Mouse (Mus musculus): ENCODE results near the gene Atp6v1g2. TPM values are rescaled to one million over a fixed set of nuclear protein-coding genes. Genes with fewer than 3 reads are reported as not detected.

Gene Atp6v1g2
- polyA plus RNA-seq (2015; fragmentation: Illumina TruSeq; extraction: RNeasy Lipid Tissue Mini Kit (QIAGEN cat#74804); ENCODE audit: low read depth, low replicate concordance) = 711 TPM

GRCm38 (mm10) chr17:35233114-35233980, at the start of gene Atp6v1g2:
TSS of gene Atp6v1g2 (plus strand) at chr17:35233660.

GRCm38 (mm10) chr17:35187959-35188610, 45.4 kb upstream of the Atp6v1g2 start, which contains the start of gene Lst1:
TSS of gene Lst1 (minus strand) at chr17:35188439.

DNA sequence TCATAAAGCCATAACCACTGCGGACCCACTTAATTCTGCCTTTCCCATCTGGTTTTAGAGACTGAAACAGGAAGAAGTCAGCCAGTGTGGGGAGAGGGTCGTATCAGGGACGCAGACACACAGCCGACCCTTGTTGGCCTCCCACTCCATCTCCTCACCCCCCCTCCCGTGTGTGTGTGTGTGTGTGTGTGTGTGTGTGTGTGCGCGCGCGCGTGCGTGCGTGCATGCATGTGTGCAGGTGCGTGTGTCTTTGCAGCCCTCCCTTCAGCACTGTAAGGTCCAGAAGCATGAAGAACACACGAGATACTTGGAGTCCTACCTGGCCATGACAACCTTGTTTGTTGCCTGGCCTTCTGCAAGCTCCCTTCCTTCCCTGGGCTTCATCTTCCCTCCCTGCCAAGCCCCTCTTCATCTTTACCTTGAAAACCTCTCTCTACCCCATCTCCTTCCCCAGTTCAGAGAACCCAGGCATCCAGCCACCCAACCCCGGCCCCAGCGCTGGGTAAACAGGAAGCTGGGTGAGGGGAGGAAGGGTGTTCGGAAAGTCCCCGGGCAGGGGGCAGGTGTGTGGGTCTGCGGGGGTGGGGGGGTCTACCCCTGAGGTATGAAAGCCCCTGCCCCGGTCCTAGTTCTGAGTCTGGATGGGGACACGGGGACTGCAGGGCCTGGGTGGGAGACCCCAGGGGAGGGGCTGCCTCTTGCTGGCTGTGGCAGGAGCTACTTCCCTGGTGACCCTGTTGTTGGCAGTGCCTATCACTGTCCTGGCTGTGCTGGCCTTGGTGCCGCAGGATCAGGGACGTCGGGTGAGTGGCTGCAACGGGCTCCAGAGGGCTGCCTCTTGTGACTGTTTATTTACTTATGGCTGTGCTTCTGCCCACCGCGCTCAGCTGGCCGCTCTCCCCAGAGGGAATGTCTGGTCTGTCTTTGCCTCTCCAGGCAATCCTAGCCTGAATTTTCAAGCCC, 39.3 kb upstream of the Atp6v1g2 start, which contains the start of gene Ltb:
Gene Ltb (plus strand): TSS at position 559 of the 963 bp plus-strand sequence.

GRCm38 (mm10) chr17:35201787-35202186, 31.7 kb upstream of the Atp6v1g2 start, which contains the start of gene Tnf:
TSS of gene Tnf (minus strand) at chr17:35202007.

GRCm38 (mm10) chr17:35204494-35205379, 28.7 kb upstream of the Atp6v1g2 start, which contains the start of gene Lta:
TSS of gene Lta (minus strand) at chr17:35205351.

DNA sequence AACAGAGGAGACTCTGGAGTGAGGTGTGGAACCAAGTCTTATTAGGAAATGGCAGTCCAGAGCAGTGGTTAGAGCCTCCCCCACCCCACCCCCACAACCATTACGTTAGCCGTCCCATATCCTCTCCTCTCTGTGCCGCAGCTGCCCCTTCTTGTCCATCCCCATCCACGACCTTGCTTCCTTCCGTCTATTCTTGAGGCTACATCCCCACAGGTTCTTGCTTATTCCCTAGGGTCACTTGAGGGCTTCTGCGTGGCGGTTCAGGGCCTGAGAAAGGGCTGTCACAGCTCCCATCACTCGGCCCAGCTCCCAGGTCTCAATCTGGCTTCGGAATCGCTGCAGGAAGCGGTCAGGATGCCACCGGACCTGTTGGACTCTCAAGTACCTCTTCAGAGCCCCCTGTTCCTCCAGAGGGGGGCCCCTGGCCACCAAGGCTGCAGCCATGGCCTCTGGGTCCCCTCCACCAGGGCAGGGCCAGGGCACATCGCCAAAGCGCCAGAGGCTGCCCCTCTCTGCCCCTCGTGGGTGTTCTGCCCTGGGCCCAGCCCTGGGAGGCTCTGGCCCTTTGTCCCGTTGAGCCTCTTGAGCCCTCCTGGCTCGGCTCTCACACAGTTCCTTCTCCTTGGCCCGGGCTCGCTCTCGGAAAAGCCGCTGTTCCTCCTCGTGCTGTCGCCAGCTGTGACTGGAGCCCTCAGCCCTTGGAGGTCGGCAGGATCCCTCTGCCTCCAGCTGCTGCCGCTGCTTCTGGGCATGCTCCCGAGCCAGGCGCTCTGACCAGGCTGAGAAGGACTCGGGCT, 13.1 kb upstream of the Atp6v1g2 start, which contains the start of gene Gm16181:
Gene Gm16181 (plus strand): TSS at position 679 of the 797 bp plus-strand sequence.

GRCm38 (mm10) chr17:35235614-35236389, 2.3 kb downstream of the Atp6v1g2 start, which contains the start of gene Nfkbil1:
TSS of gene Nfkbil1 (minus strand) at chr17:35235792.

DNA sequence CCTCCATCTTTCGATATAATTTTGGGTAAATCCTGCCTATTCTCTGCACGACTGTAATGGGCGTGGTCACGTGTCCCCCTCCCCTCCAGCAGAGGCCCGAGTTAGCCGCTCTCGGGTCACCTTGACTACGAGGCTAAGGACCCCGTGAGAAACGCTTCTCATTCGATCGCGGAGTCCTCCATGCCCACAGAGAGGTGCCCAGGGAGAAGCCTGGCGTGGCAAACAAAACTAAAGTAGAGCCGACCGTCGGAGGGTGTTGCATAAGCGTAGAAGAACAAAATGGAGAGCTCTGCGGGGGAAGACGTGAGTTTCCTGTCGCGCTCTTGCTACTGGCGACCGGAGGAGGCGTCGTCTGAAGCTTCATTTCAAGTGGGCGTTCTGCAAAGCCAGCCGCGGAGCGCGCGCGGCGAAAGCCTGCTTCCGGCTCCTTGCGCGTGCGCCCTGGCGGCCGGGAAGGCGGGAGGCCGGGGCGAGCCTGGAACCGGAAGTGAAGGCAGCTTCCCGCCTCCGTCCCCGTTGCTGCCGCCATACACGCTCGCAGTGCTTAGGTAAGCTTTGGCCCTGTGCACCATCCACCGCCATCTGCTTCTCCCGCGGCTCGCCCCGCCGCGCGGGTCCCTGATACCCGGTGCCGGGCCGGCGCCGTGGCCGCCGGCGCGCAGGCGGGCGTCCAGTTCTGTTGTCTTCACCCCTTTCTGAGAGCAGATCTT, 8.0 kb downstream of the Atp6v1g2 start, which contains the start of gene Ddx39b:
Gene Ddx39b (plus strand): TSS at position 442 of the 710 bp plus-strand sequence.

DNA sequence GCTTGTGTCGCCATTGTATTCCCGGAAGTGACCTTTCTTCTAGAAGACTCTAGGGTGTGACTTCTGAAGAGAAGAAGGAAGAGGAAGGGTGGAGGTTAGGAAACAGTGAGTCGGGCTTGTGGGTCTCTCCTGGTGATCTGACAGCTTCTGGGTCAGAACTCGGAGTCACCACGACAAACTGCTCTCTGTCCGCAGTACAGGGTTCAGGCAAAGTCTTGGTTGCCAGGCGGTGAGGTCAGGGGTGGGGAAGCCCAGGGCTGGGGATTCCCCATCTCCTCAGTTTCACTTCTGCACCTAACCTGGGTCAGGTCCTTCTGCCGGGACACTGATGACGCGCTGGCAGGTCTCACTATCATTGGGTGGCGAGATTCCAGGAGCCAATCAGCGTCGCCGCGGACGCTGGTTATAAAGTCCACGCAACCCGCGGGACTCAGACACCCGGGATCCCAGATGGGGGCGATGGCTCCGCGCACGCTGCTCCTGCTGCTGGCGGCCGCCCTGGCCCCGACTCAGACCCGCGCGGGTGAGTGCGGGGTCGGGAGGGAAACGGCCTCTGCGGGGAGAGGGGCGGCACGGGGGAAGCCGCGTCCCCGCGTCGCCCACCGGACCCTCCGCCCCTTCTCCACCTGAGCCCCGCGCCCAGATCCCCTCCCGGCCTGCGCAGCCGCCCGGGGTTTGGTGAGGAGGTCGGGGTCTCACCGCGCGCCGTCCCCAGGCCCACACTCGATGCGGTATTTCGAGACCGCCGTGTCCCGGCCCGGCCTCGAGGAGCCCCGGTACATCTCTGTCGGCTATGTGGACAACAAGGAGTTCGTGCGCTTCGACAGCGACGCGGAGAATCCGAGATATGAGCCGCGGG, 29.4 kb downstream of the Atp6v1g2 start, which contains the start of gene H2-D1:
Gene H2-D1 (plus strand): TSS at position 67 of the 859 bp plus-strand sequence.

Other genes with a start within 250 kb of the Atp6v1g2 start
- 22.8 TPM for gene Vars, start 232.7 kb upstream of the Atp6v1g2 start, polyA plus RNA-seq (2015; fragmentation: Illumina TruSeq; extraction: RNeasy Lipid Tissue Mini Kit (QIAGEN cat#74804); ENCODE audit: low read depth, low replicate concordance)
- 0.71 TPM for gene Vwa7, start 217.1 kb upstream of the Atp6v1g2 start, polyA plus RNA-seq (2015; fragmentation: Illumina TruSeq; extraction: RNeasy Lipid Tissue Mini Kit (QIAGEN cat#74804); ENCODE audit: low read depth, low replicate concordance)
- gene Sapcd1, start 205.6 kb upstream of the Atp6v1g2 start, polyA plus RNA-seq (2015; fragmentation: Illumina TruSeq; extraction: RNeasy Lipid Tissue Mini Kit (QIAGEN cat#74804); ENCODE audit: low read depth, low replicate concordance) = not detected
- 0.67 TPM for gene Msh5, start 186.9 kb upstream of the Atp6v1g2 start, polyA plus RNA-seq (2015; fragmentation: Illumina TruSeq; extraction: RNeasy Lipid Tissue Mini Kit (QIAGEN cat#74804); ENCODE audit: low read depth, low replicate concordance)
- gene Clic1, start 183.7 kb upstream of the Atp6v1g2 start, polyA plus RNA-seq (2015; fragmentation: Illumina TruSeq; extraction: RNeasy Lipid Tissue Mini Kit (QIAGEN cat#74804); ENCODE audit: low read depth, low replicate concordance) = 22.1 TPM
- gene Ddah2, start 174.6 kb upstream of the Atp6v1g2 start, polyA plus RNA-seq (2015; fragmentation: Illumina TruSeq; extraction: RNeasy Lipid Tissue Mini Kit (QIAGEN cat#74804); ENCODE audit: low read depth, low replicate concordance) = 19.3 TPM
- gene Ly6g6c, start 168.3 kb upstream of the Atp6v1g2 start, polyA plus RNA-seq (2015; fragmentation: Illumina TruSeq; extraction: RNeasy Lipid Tissue Mini Kit (QIAGEN cat#74804); ENCODE audit: low read depth, low replicate concordance) = not detected
- not detected for gene Mpig6b, start 167.5 kb upstream of the Atp6v1g2 start, polyA plus RNA-seq (2015; fragmentation: Illumina TruSeq; extraction: RNeasy Lipid Tissue Mini Kit (QIAGEN cat#74804); ENCODE audit: low read depth, low replicate concordance)
- gene Ly6g6e, start 156.8 kb upstream of the Atp6v1g2 start, polyA plus RNA-seq (2015; fragmentation: Illumina TruSeq; extraction: RNeasy Lipid Tissue Mini Kit (QIAGEN cat#74804); ENCODE audit: low read depth, low replicate concordance) = 5.5 TPM
- 1.8 TPM for gene Ly6g6d, start 155.6 kb upstream of the Atp6v1g2 start, polyA plus RNA-seq (2015; fragmentation: Illumina TruSeq; extraction: RNeasy Lipid Tissue Mini Kit (QIAGEN cat#74804); ENCODE audit: low read depth, low replicate concordance)
- 0.70 TPM for gene Ly6g6f, start 148.1 kb upstream of the Atp6v1g2 start, polyA plus RNA-seq (2015; fragmentation: Illumina TruSeq; extraction: RNeasy Lipid Tissue Mini Kit (QIAGEN cat#74804); ENCODE audit: low read depth, low replicate concordance)
- 106 TPM for gene Abhd16a, start 144.4 kb upstream of the Atp6v1g2 start, polyA plus RNA-seq (2015; fragmentation: Illumina TruSeq; extraction: RNeasy Lipid Tissue Mini Kit (QIAGEN cat#74804); ENCODE audit: low read depth, low replicate concordance)
- not detected for gene Ly6g5c, start 125.4 kb upstream of the Atp6v1g2 start, polyA plus RNA-seq (2015; fragmentation: Illumina TruSeq; extraction: RNeasy Lipid Tissue Mini Kit (QIAGEN cat#74804); ENCODE audit: low read depth, low replicate concordance)
- gene Ly6g5b, start 118.2 kb upstream of the Atp6v1g2 start, polyA plus RNA-seq (2015; fragmentation: Illumina TruSeq; extraction: RNeasy Lipid Tissue Mini Kit (QIAGEN cat#74804); ENCODE audit: low read depth, low replicate concordance) = not detected
- 24.9 TPM for gene Gpank1, start 112.2 kb upstream of the Atp6v1g2 start, polyA plus RNA-seq (2015; fragmentation: Illumina TruSeq; extraction: RNeasy Lipid Tissue Mini Kit (QIAGEN cat#74804); ENCODE audit: low read depth, low replicate concordance)
- gene Csnk2b, start 111.6 kb upstream of the Atp6v1g2 start, polyA plus RNA-seq (2015; fragmentation: Illumina TruSeq; extraction: RNeasy Lipid Tissue Mini Kit (QIAGEN cat#74804); ENCODE audit: low read depth, low replicate concordance) = 221 TPM
- gene D17H6S53E, start 107.3 kb upstream of the Atp6v1g2 start, polyA plus RNA-seq (2015; fragmentation: Illumina TruSeq; extraction: RNeasy Lipid Tissue Mini Kit (QIAGEN cat#74804); ENCODE audit: low read depth, low replicate concordance) = 18.0 TPM
- gene Apom, start 101.6 kb upstream of the Atp6v1g2 start, polyA plus RNA-seq (2015; fragmentation: Illumina TruSeq; extraction: RNeasy Lipid Tissue Mini Kit (QIAGEN cat#74804); ENCODE audit: low read depth, low replicate concordance) = not detected
- 159 TPM for gene Bag6, start 98.5 kb upstream of the Atp6v1g2 start, polyA plus RNA-seq (2015; fragmentation: Illumina TruSeq; extraction: RNeasy Lipid Tissue Mini Kit (QIAGEN cat#74804); ENCODE audit: low read depth, low replicate concordance)
- 185 TPM for gene Prrc2a, start 68.8 kb upstream of the Atp6v1g2 start, polyA plus RNA-seq (2015; fragmentation: Illumina TruSeq; extraction: RNeasy Lipid Tissue Mini Kit (QIAGEN cat#74804); ENCODE audit: low read depth, low replicate concordance)
- gene Aif1, start 57.6 kb upstream of the Atp6v1g2 start, polyA plus RNA-seq (2015; fragmentation: Illumina TruSeq; extraction: RNeasy Lipid Tissue Mini Kit (QIAGEN cat#74804); ENCODE audit: low read depth, low replicate concordance) = 19.0 TPM
- gene Lst1, start 45.2 kb upstream of the Atp6v1g2 start, polyA plus RNA-seq (2015; fragmentation: Illumina TruSeq; extraction: RNeasy Lipid Tissue Mini Kit (QIAGEN cat#74804); ENCODE audit: low read depth, low replicate concordance) = 9.3 TPM
- gene Ltb, start 39.2 kb upstream of the Atp6v1g2 start, polyA plus RNA-seq (2015; fragmentation: Illumina TruSeq; extraction: RNeasy Lipid Tissue Mini Kit (QIAGEN cat#74804); ENCODE audit: low read depth, low replicate concordance) = 0.55 TPM
- not detected for gene Tnf, start 31.7 kb upstream of the Atp6v1g2 start, polyA plus RNA-seq (2015; fragmentation: Illumina TruSeq; extraction: RNeasy Lipid Tissue Mini Kit (QIAGEN cat#74804); ENCODE audit: low read depth, low replicate concordance)
- not detected for gene Lta, start 28.3 kb upstream of the Atp6v1g2 start, polyA plus RNA-seq (2015; fragmentation: Illumina TruSeq; extraction: RNeasy Lipid Tissue Mini Kit (QIAGEN cat#74804); ENCODE audit: low read depth, low replicate concordance)
- not detected for gene Gm16181, start 12.8 kb upstream of the Atp6v1g2 start, polyA plus RNA-seq (2015; fragmentation: Illumina TruSeq; extraction: RNeasy Lipid Tissue Mini Kit (QIAGEN cat#74804); ENCODE audit: low read depth, low replicate concordance)
- 11.4 TPM for gene Nfkbil1, start 2.1 kb downstream of the Atp6v1g2 start, polyA plus RNA-seq (2015; fragmentation: Illumina TruSeq; extraction: RNeasy Lipid Tissue Mini Kit (QIAGEN cat#74804); ENCODE audit: low read depth, low replicate concordance)
- 206 TPM for gene Ddx39b, start 8.1 kb downstream of the Atp6v1g2 start, polyA plus RNA-seq (2015; fragmentation: Illumina TruSeq; extraction: RNeasy Lipid Tissue Mini Kit (QIAGEN cat#74804); ENCODE audit: low read depth, low replicate concordance)
- 50.0 TPM for gene H2-D1, start 29.1 kb downstream of the Atp6v1g2 start, polyA plus RNA-seq (2015; fragmentation: Illumina TruSeq; extraction: RNeasy Lipid Tissue Mini Kit (QIAGEN cat#74804); ENCODE audit: low read depth, low replicate concordance)
- gene H2-Q1, start 86.7 kb downstream of the Atp6v1g2 start, polyA plus RNA-seq (2015; fragmentation: Illumina TruSeq; extraction: RNeasy Lipid Tissue Mini Kit (QIAGEN cat#74804); ENCODE audit: low read depth, low replicate concordance) = 0.45 TPM
- gene H2-Q2, start 108.6 kb downstream of the Atp6v1g2 start, polyA plus RNA-seq (2015; fragmentation: Illumina TruSeq; extraction: RNeasy Lipid Tissue Mini Kit (QIAGEN cat#74804); ENCODE audit: low read depth, low replicate concordance) = 2.0 TPM
- 4.1 TPM for gene H2-Q4, start 146.0 kb downstream of the Atp6v1g2 start, polyA plus RNA-seq (2015; fragmentation: Illumina TruSeq; extraction: RNeasy Lipid Tissue Mini Kit (QIAGEN cat#74804); ENCODE audit: low read depth, low replicate concordance)
- 0.34 TPM for gene H2-Q6, start 191.2 kb downstream of the Atp6v1g2 start, polyA plus RNA-seq (2015; fragmentation: Illumina TruSeq; extraction: RNeasy Lipid Tissue Mini Kit (QIAGEN cat#74804); ENCODE audit: low read depth, low replicate concordance)
- 0.61 TPM for gene H2-Q7, start 205.5 kb downstream of the Atp6v1g2 start, polyA plus RNA-seq (2015; fragmentation: Illumina TruSeq; extraction: RNeasy Lipid Tissue Mini Kit (QIAGEN cat#74804); ENCODE audit: low read depth, low replicate concordance)
- not detected for gene H2-Q10, start 236.4 kb downstream of the Atp6v1g2 start, polyA plus RNA-seq (2015; fragmentation: Illumina TruSeq; extraction: RNeasy Lipid Tissue Mini Kit (QIAGEN cat#74804); ENCODE audit: low read depth, low replicate concordance)

Data from brain, adult 10 weeks (tissue).